In the genomic region with DNA sequence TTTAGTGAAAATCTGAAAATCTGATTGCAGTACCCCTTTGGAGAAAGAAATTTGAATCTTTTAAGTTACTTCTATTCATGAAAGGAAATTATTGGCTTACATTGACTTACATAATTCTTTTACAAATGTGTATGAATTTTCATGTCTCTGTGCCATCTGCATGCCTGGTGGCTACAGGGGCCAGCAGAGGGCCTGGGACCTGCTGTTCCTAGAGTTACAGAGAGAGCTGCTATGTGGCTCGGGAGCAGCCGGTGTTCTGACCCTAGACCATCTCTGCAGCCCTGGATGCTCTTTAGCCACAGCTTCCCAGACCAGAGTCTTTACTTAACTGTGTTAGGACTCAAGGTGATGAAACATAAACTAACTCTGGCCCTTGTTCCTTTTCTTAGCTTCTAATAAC, we compare ENCODE assay signal across 8 mouse cellular contexts. TPM values are rescaled to one million over a fixed set of nuclear protein-coding genes. Genes with fewer than 3 reads are reported as not detected.
A peak's percentile ranks its signal among the peaks of the same experiment; 100 is the strongest.
DNase-seq lines count a peak whose midpoint lies in the region; ATAC-seq and TF ChIP-seq lines count a peak whose summit lies in the region.

No protein-coding gene starts in this region.

- no peaks in the 10 kb centered on the region for H3K9me3 ChIP-seq in limb, embryonic 12.5 days
- no peaks in the 10 kb centered on the region for H3K9me3 ChIP-seq in neural tube, embryonic 14.5 days (ENCODE audit: control insufficient read depth, low read length)

- no peak for TF ChIP-seq CTCF in lung, adult 2 months (IDR thresholded peaks at IDR 0.05; ENCODE audit: insufficient read depth, low read length)

- H3K4me1 ChIP-seq in limb, embryonic 12.5 days (replicated peaks): peaks cover 17% of the 10 kb centered on the region; the same call in 1 of the 2 replicates
- peaks cover 18% of the 10 kb centered on the region for H3K4me1 ChIP-seq in neural tube, embryonic 14.5 days (ENCODE audit: control insufficient read depth, insufficient read depth, low read length)
- peaks cover 9% of the 10 kb centered on the region for H3K4me1 ChIP-seq in lung, adult 2 months (ENCODE audit: control insufficient read depth, insufficient read depth, low read length)

- 29% methylated on average over 2 of the region's 2 CpGs for WGBS in limb, embryonic 12.5 days
- 31% methylated on average over 2 of the region's 2 CpGs for WGBS in neural tube, embryonic 14.5 days
- 23% methylated on average over 2 of the region's 2 CpGs for WGBS in lung, adult 2 months

- H3K4me2 ChIP-seq in limb, embryonic 12.5 days: peak overlapping the region; percentile 68; the same call in 1 of the 2 replicates
- H3K4me2 ChIP-seq in neural tube, embryonic 14.5 days (ENCODE audit: low read depth, low read length): peak overlapping the region; percentile 68

- DNase-seq in 3134 (ENCODE audit: extremely low read depth, insufficient read length, low spot score): peak; percentile 13
- peak; percentile 53 for DNase-seq in 3T3-L1 (ENCODE audit: low read depth, low spot score)
- DNase-seq in embryo, embryonic 10 days (ENCODE audit: low spot score): peak; percentile 40
- DNase-seq in heart, postnatal 4 days: peak; percentile 25
- DNase-seq in layer of hippocampus, postnatal 14 days (ENCODE audit: low spot score in 2 of 2): no peak
- DNase-seq in lung, adult 2 months: no peak

- H3K4me3 ChIP-seq in limb, embryonic 12.5 days (replicated peaks): 0 out of 2 replicates have a peak overlapping the region, but pooled peaks have one; percentile 13
- H3K4me3 ChIP-seq in neural tube, embryonic 14.5 days (ENCODE audit: low read depth, low read length): peak overlapping the region; percentile 1; the same call in 1 of the 2 replicates
- H3K4me3 ChIP-seq in lung, adult 2 months (replicated peaks; ENCODE audit: extremely low read depth, low read depth, low read length): no peak overlapping the region

- H3K27ac ChIP-seq in limb, embryonic 12.5 days: no peak overlapping the region
- H3K27ac ChIP-seq in neural tube, embryonic 14.5 days (ENCODE audit: low read depth, low read length): no peak overlapping the region

- no peaks in the 10 kb centered on the region for H3K36me3 ChIP-seq in limb, embryonic 12.5 days
- no peaks in the 10 kb centered on the region for H3K36me3 ChIP-seq in neural tube, embryonic 14.5 days (ENCODE audit: control insufficient read depth, insufficient read depth, low read length)

- H3K9ac ChIP-seq in limb, embryonic 12.5 days (replicated peaks): no peak overlapping the region
- 0 out of 2 replicates have a peak overlapping the region, but pooled peaks have one; percentile 32 for H3K9ac ChIP-seq in neural tube, embryonic 14.5 days (replicated peaks; ENCODE audit: low read depth, low read length)

- no peaks in the 10 kb centered on the region for H3K27me3 ChIP-seq in limb, embryonic 12.5 days
- no peaks in the 10 kb centered on the region for H3K27me3 ChIP-seq in neural tube, embryonic 14.5 days (ENCODE audit: control insufficient read depth, insufficient read depth, low read length)

- no peak for TF ChIP-seq POLR2A in lung, adult 2 months (IDR thresholded peaks at IDR 0.05; ENCODE audit: borderline replicate concordance, extremely low read depth, low read depth, low read length)

- no peak for ATAC-seq in limb, embryonic 12.5 days (ENCODE audit: insufficient number of reproducible peaks, insufficient read depth, low FRiP score, low TSS enrichment, low read depth)
- no peak for ATAC-seq in neural tube, embryonic 14.5 days (ENCODE audit: low read depth)

RNA-seq across cellular contexts. Expression of gene Smap1, which starts 1.8 kb away (rescaled TPM):
- 10 to 100 TPM; 50.1 to 58.3 TPM for total RNA-seq in heart, postnatal 4 days (2021)
- 42.8 and 46.3 TPM in 2 replicates for polyA plus RNA-seq in limb, embryonic 12.5 days (2016; fragmentation: Nextera tagmentation; extraction: Ambion mirVana)
- polyA plus RNA-seq in neural tube, embryonic 14.5 days (2014; fragmentation: Nextera tagmentation; extraction: Ambion mirVana): 93.6 and 102 TPM in 2 replicates
- total RNA-seq in layer of hippocampus, postnatal 14 days (2021): 100 to 1,000 TPM; 171 to 174 TPM
- polyA plus RNA-seq in lung, adult 2 months (2012; rRNA removed): 28.4 and 45.0 TPM in 2 replicates

Comparison
In these comparisons a context has a peak if more than half of its experiments do, and no peak if none do; other contexts are left out.
1. DNase-seq: peak in 3134 (single experiment), 3T3-L1 (single experiment), embryo, embryonic 10 days (single experiment) and heart, postnatal 4 days (single experiment); none in layer of hippocampus, postnatal 14 days (0 of 2) and lung, adult 2 months (single experiment).